Mouse (Mus musculus): Measurements from ENCODE around the gene Retreg1. TPM values are rescaled to one million over a fixed set of nuclear protein-coding genes. Genes with fewer than 3 reads are reported as not detected.

Gene Retreg1
- polyA plus RNA-seq, 1 experiment = 8.9 TPM

GRCm38 (mm10) chr15:25805336-25806110 is 37.5 kb upstream of the Retreg1 start:
- Histone ChIP-seq H3K27ac (ENCODE audit: insufficient read depth, low read length) (no peak overlapping the region), H3K4me1 (ENCODE audit: control insufficient read depth, insufficient read depth, low read length) (no peaks in the 10 kb centered on the region), H3K4me3 (ENCODE audit: insufficient read depth, low read length) (no peak overlapping the region)
- TF ChIP-seq CTCF (IDR thresholded peaks at IDR 0.05; ENCODE audit: borderline replicate concordance, insufficient read depth, low read length) (peak; percentile 82), POLR2A (IDR thresholded peaks at IDR 0.05; ENCODE audit: low read depth, low read length) (no peak)

GRCm38 (mm10) chr15:25806363-25806762 is 36.6 kb upstream of the Retreg1 start:
- Histone ChIP-seq H3K4me3 (ENCODE audit: insufficient read depth, low read length) (no peak overlapping the region), H3K4me1 (ENCODE audit: control insufficient read depth, insufficient read depth, low read length) (no peaks in the 10 kb centered on the region), H3K27ac (ENCODE audit: insufficient read depth, low read length) (no peak overlapping the region)
- TF ChIP-seq POLR2A (IDR thresholded peaks at IDR 0.05; ENCODE audit: low read depth, low read length) (no peak), CTCF (IDR thresholded peaks at IDR 0.05; ENCODE audit: borderline replicate concordance, insufficient read depth, low read length) (no peak)

GRCm38 (mm10) chr15:25806878-25807277 is 36.1 kb upstream of the Retreg1 start:
- Histone ChIP-seq H3K27ac (ENCODE audit: insufficient read depth, low read length) (no peak overlapping the region), H3K4me3 (ENCODE audit: insufficient read depth, low read length) (no peak overlapping the region), H3K4me1 (ENCODE audit: control insufficient read depth, insufficient read depth, low read length) (no peaks in the 10 kb centered on the region)
- TF ChIP-seq CTCF (IDR thresholded peaks at IDR 0.05; ENCODE audit: borderline replicate concordance, insufficient read depth, low read length) (no peak), POLR2A (IDR thresholded peaks at IDR 0.05; ENCODE audit: low read depth, low read length) (no peak)

GRCm38 (mm10) chr15:25808677-25809460 is 34.1 kb upstream of the Retreg1 start:
- no peak for TF ChIP-seq POLR2A (IDR thresholded peaks at IDR 0.05; ENCODE audit: low read depth, low read length)

GRCm38 (mm10) chr15:25809669-25810068 is 33.3 kb upstream of the Retreg1 start:
- Histone ChIP-seq H3K27ac (ENCODE audit: insufficient read depth, low read length) (no peak overlapping the region), H3K4me3 (ENCODE audit: insufficient read depth, low read length) (no peak overlapping the region), H3K4me1 (ENCODE audit: control insufficient read depth, insufficient read depth, low read length) (no peaks in the 10 kb centered on the region)
- TF ChIP-seq CTCF (IDR thresholded peaks at IDR 0.05; ENCODE audit: borderline replicate concordance, insufficient read depth, low read length) = no peak
- no peak for TF ChIP-seq POLR2A (IDR thresholded peaks at IDR 0.05; ENCODE audit: low read depth, low read length)

More at GRCm38 (mm10) chr15:25808677-25809460, 34.1 kb upstream of the Retreg1 start:
- H3K4me3 ChIP-seq (ENCODE audit: insufficient read depth, low read length) = no peak overlapping the region
- no peaks in the 10 kb centered on the region for H3K4me1 ChIP-seq (ENCODE audit: control insufficient read depth, insufficient read depth, low read length)
- H3K27ac ChIP-seq (ENCODE audit: insufficient read depth, low read length) = no peak overlapping the region

GRCm38 (mm10) chr15:25811834-25812250 is 31.1 kb upstream of the Retreg1 start:
- Histone ChIP-seq H3K27ac (ENCODE audit: insufficient read depth, low read length) (no peak overlapping the region), H3K4me1 (ENCODE audit: control insufficient read depth, insufficient read depth, low read length) (no peaks in the 10 kb centered on the region), H3K4me3 (ENCODE audit: insufficient read depth, low read length) (no peak overlapping the region)
- no peak for TF ChIP-seq CTCF (IDR thresholded peaks at IDR 0.05; ENCODE audit: borderline replicate concordance, insufficient read depth, low read length)
- no peak for TF ChIP-seq POLR2A (IDR thresholded peaks at IDR 0.05; ENCODE audit: low read depth, low read length)

- Histone ChIP-seq H3K4me3 (ENCODE audit: insufficient read depth, low read length) (no peak overlapping the region), H3K4me1 (ENCODE audit: control insufficient read depth, insufficient read depth, low read length) (no peaks in the 10 kb centered on the region)
These were observed 30.5 kb upstream of the Retreg1 start for GRCm38 (mm10) chr15:25812479-25812878.

GRCm38 (mm10) chr15:25814535-25814934 is 28.4 kb upstream of the Retreg1 start:
- H3K4me1 ChIP-seq (ENCODE audit: control insufficient read depth, insufficient read depth, low read length) = no peaks in the 10 kb centered on the region
- TF ChIP-seq CTCF (IDR thresholded peaks at IDR 0.05; ENCODE audit: borderline replicate concordance, insufficient read depth, low read length) = no peak
- no peak for TF ChIP-seq POLR2A (IDR thresholded peaks at IDR 0.05; ENCODE audit: low read depth, low read length)
- H3K4me3 ChIP-seq (ENCODE audit: insufficient read depth, low read length) = no peak overlapping the region
- H3K27ac ChIP-seq (ENCODE audit: insufficient read depth, low read length) = no peak overlapping the region

More at GRCm38 (mm10) chr15:25812479-25812878, 30.5 kb upstream of the Retreg1 start:
- H3K27ac ChIP-seq (ENCODE audit: insufficient read depth, low read length) = no peak overlapping the region
- TF ChIP-seq CTCF (IDR thresholded peaks at IDR 0.05; ENCODE audit: borderline replicate concordance, insufficient read depth, low read length) (no peak), POLR2A (IDR thresholded peaks at IDR 0.05; ENCODE audit: low read depth, low read length) (no peak)

GRCm38 (mm10) chr15:25817191-25817590 is 25.8 kb upstream of the Retreg1 start:
- no peak for TF ChIP-seq POLR2A (IDR thresholded peaks at IDR 0.05; ENCODE audit: low read depth, low read length)
- no peak for TF ChIP-seq CTCF (IDR thresholded peaks at IDR 0.05; ENCODE audit: borderline replicate concordance, insufficient read depth, low read length)
- Histone ChIP-seq H3K27ac (ENCODE audit: insufficient read depth, low read length) (no peak overlapping the region), H3K4me1 (ENCODE audit: control insufficient read depth, insufficient read depth, low read length) (no peaks in the 10 kb centered on the region), H3K4me3 (ENCODE audit: insufficient read depth, low read length) (no peak overlapping the region)

GRCm38 (mm10) chr15:25821981-25822380 is 21.0 kb upstream of the Retreg1 start:
- H3K4me1 ChIP-seq (ENCODE audit: control insufficient read depth, insufficient read depth, low read length) = peaks cover 2% of the 10 kb centered on the region; the same call in 1 of the 2 replicates

More at GRCm38 (mm10) chr15:25821981-25822380, 21.0 kb upstream of the Retreg1 start:
- TF ChIP-seq POLR2A (IDR thresholded peaks at IDR 0.05; ENCODE audit: low read depth, low read length) = no peak
- TF ChIP-seq CTCF (IDR thresholded peaks at IDR 0.05; ENCODE audit: borderline replicate concordance, insufficient read depth, low read length) = no peak
- H3K4me3 ChIP-seq (ENCODE audit: insufficient read depth, low read length) = no peak overlapping the region
- H3K27ac ChIP-seq (ENCODE audit: insufficient read depth, low read length) = no peak overlapping the region
